Mouse (Mus musculus) neutrophil, adult 65 days (primary cell): Measurements from ENCODE around the gene Akap10. TPM values are rescaled to one million over a fixed set of nuclear protein-coding genes. Genes with fewer than 3 reads are reported as not detected.

Experiments
- total RNA-seq: library from RNA; stranded (reverse); gene quantifications from 2 replicates; pipeline ENCODE4 v1.2.4, GENCODE M21; 2023

Akap10 gene
- 43.0 and 67.3 TPM in 2 replicates for total RNA-seq

DNA sequence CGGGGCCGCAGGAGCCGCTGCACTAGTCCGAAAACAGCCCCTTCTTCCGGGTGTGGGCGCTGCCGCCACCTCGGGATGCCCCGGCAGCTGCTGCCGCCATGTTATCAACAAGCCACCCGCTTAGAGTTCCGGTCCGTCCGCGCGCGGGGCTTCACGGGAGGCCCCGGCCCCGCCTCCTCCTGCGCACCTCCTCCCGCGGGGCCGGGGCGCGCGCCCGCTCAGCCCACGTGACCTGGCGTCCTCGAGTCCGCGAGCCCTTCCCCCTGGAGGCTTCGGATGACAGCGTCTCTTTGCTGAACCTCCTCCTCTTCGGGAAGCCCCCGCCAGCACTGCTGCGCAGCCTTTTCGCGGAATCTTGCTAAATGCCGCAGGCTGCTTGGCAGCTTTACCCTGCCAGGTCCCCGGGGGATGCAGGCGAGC lies at the start of gene Akap10:
Akap10 (minus strand) TSS at position 155 of the 420 bp plus-strand sequence.

GRCm38 (mm10) chr11:61956572-61957295 lies 26.7 kb upstream of the Akap10 start, which contains the start of gene Specc1:
TSS of gene Specc1 (plus strand) at chr11:61956763.

GRCm38 (mm10) chr11:61854988-61855411 lies 75.1 kb downstream of the Akap10 start, which contains the start of gene Ulk2:
TSS of gene Ulk2 (minus strand) at chr11:61855073.

Other genes starting within 250 kb of the Akap10 start
- 0.54 and 1.2 TPM in 2 replicates for gene Fam83g, start 246.2 kb downstream of the Akap10 start, total RNA-seq
- gene Slc5a10, start 209.4 kb downstream of the Akap10 start, total RNA-seq = not detected in 2 replicates
- 14.4 and 18.2 TPM in 2 replicates for gene Prpsap2, start 168.2 kb downstream of the Akap10 start, total RNA-seq
- gene Ulk2, start 75.2 kb downstream of the Akap10 start, total RNA-seq = 15.0 and 21.0 TPM in 2 replicates
- 20.1 and 21.8 TPM in 2 replicates for gene Specc1, start 26.5 kb upstream of the Akap10 start, total RNA-seq